Mouse (Mus musculus) gastrocnemius, postnatal 14 days (tissue): ENCODE data around the gene Tubg1. TPM values are rescaled to one million over a fixed set of nuclear protein-coding genes. Genes with fewer than 3 reads are reported as not detected.
"Not testable (repeated sequence)": the region's sequence is repeated elsewhere in the genome, so short reads cannot be mapped to it uniquely, and the experiment has no call there.

ENCODE experiments used
- DNase-seq: peaks from one replicate; pipeline ENCODE4 v3.0.0; 2021; ENCODE audit warnings: mixed read lengths
- intact Hi-C: fragments of 180-260 bp; cut with DNase I; formaldehyde crosslinking; loops from one replicate; pipeline ENCODE4 v1.15.1; 2025; ENCODE audit warnings: low total_unique reads
- total RNA-seq, 2 experiments: library from RNA; stranded (reverse); gene quantifications; 2 replicates each; pipeline ENCODE4 v1.2.3; 2021

The Tubg1 gene
- total RNA-seq, 2 experiments from 2014 or later = 26.3 to 31.2 TPM

GRCm38 (mm10) chr11:101134217-101134865 is 14.6 kb downstream of the Tubg1 start:
- DNase-seq = no peak
- intact Hi-C loops = no loop called here

- DNase-seq = no peak
Observed at GRCm38 (mm10) chr11:101137000-101137399, 17.3 kb downstream of the Tubg1 start.

GRCm38 (mm10) chr11:101138536-101139181 is 18.9 kb downstream of the Tubg1 start:
- no peak for DNase-seq
- intact Hi-C loops = no loop called here

More at GRCm38 (mm10) chr11:101137000-101137399, 17.3 kb downstream of the Tubg1 start:
- intact Hi-C loops = no loop called here

- intact Hi-C loops = no loop called here
Observed at GRCm38 (mm10) chr11:101140164-101140819, 20.6 kb downstream of the Tubg1 start.

GRCm38 (mm10) chr11:101141088-101141487 is 21.4 kb downstream of the Tubg1 start:
- intact Hi-C loops = no loop called here
- DNase-seq = no peak

More at GRCm38 (mm10) chr11:101140164-101140819, 20.6 kb downstream of the Tubg1 start:
- DNase-seq = no peak

- no peak for DNase-seq
- intact Hi-C loops = no loop called here
Observed at GRCm38 (mm10) chr11:101142215-101142967, 22.7 kb downstream of the Tubg1 start.

- DNase-seq = no peak
Observed at GRCm38 (mm10) chr11:101143338-101144225, 23.8 kb downstream of the Tubg1 start.

GRCm38 (mm10) chr11:101146377-101146776 is 26.6 kb downstream of the Tubg1 start:
- intact Hi-C loops = no loop called here
- no peak for DNase-seq

More at GRCm38 (mm10) chr11:101143338-101144225, 23.8 kb downstream of the Tubg1 start:
- intact Hi-C loops = no loop called here

GRCm38 (mm10) chr11:101148751-101149150 is 29.0 kb downstream of the Tubg1 start:
- no peak for DNase-seq

GRCm38 (mm10) chr11:101149178-101150105 is 29.7 kb downstream of the Tubg1 start:
- intact Hi-C loops = no loop called here
- peak; percentile 56 for DNase-seq

More at GRCm38 (mm10) chr11:101148751-101149150, 29.0 kb downstream of the Tubg1 start:
- intact Hi-C loops = no loop called here

- DNase-seq = no peak
- intact Hi-C loops = no loop called here
Observed at GRCm38 (mm10) chr11:101151063-101151462, 31.3 kb downstream of the Tubg1 start.

GRCm38 (mm10) chr11:101152825-101153224 is 33.1 kb downstream of the Tubg1 start:
- intact Hi-C loops = no loop called here
- DNase-seq = no peak

GRCm38 (mm10) chr11:101154648-101155047 is 34.9 kb downstream of the Tubg1 start:
- intact Hi-C loops = no loop called here
- DNase-seq = no peak

- no peak for DNase-seq
- intact Hi-C loops = no loop called here
Observed at GRCm38 (mm10) chr11:101155151-101155550, 35.4 kb downstream of the Tubg1 start.

GRCm38 (mm10) chr11:101155728-101156371 is 36.1 kb downstream of the Tubg1 start, which contains the start of gene Tubg2:
Tubg2 (plus strand) TSS chr11:101155907.
- intact Hi-C loops = no loop called here
- DNase-seq = peak; percentile 70

- DNase-seq, intact Hi-C loops: not testable (repeated sequence)
Observed at GRCm38 (mm10) chr11:101160151-101160550, 40.4 kb downstream of the Tubg1 start.

GRCm38 (mm10) chr11:101160981-101161505 is 41.3 kb downstream of the Tubg1 start:
- intact Hi-C loops, DNase-seq: not testable (repeated sequence)
